Mouse (Mus musculus) lung, embryonic 16.5 days (tissue): ENCODE data around the gene Tmod2. TPM values are rescaled to one million over a fixed set of nuclear protein-coding genes. Genes with fewer than 3 reads are reported as not detected.
"Not testable (repeated sequence)": the region's sequence is repeated elsewhere in the genome, so short reads cannot be mapped to it uniquely, and the experiment has no call there.

Source experiments
- ATAC-seq: fragments of 200-750 bp; cut with Nextera tagmentation; 2 replicates; pipeline ENCODE4 v1.8.0; 2017; ENCODE audit warnings: low read depth, mild to moderate bottlenecking, moderate library complexity
- H3K27ac ChIP-seq: fragments of 300-500 bp; sonication (generic); 2 replicates; pipeline ENCODE4 v1.5.1; 2014; ENCODE audit warnings: mild to moderate bottlenecking, control low read depth, low read length
- H3K27me3 ChIP-seq: fragments of 300-500 bp; sonication (generic); 2 replicates; pipeline ENCODE4 v1.6.1; 2014; ENCODE audit warnings: low read depth, low read length, mixed read lengths; ENCODE audit not compliant: control insufficient read depth, insufficient read depth
- H3K36me3 ChIP-seq: fragments of 300-500 bp; sonication (generic); 2 replicates; pipeline ENCODE4 v1.6.1; 2014; ENCODE audit warnings: low read length; ENCODE audit not compliant: control insufficient read depth, insufficient read depth
- H3K4me1 ChIP-seq: fragments of 300-500 bp; sonication (generic); replicated peaks from 2 replicates; pipeline ENCODE4 v1.6.1; 2014; ENCODE audit warnings: low read length, mixed read lengths; ENCODE audit not compliant: control insufficient read depth, insufficient read depth
- H3K4me2 ChIP-seq: fragments of 300-500 bp; sonication (generic); 2 replicates; pipeline ENCODE4 v1.6.1; 2014; ENCODE audit warnings: low read depth, low read length, control low read depth
- H3K4me3 ChIP-seq: fragments of 300-500 bp; sonication (generic); 2 replicates; pipeline ENCODE4 v1.5.1; 2014; ENCODE audit warnings: mild to moderate bottlenecking, low read length, control low read depth
- H3K9ac ChIP-seq: fragments of 300-500 bp; sonication (generic); 2 replicates; pipeline ENCODE4 v1.6.1; 2014; ENCODE audit warnings: low read length, control low read depth
- H3K9me3 ChIP-seq: fragments of 300-500 bp; sonication (generic); 2 replicates; pipeline ENCODE4 v1.6.1; 2016; ENCODE audit warnings: low read length; ENCODE audit not compliant: control insufficient read depth
- WGBS: fragments of 180-500 bp; shearing (Covaris S2); extraction: QIAGEN DNeasy Blood & Tissue Kit; methylation state at CpG from one replicate; pipeline ENCODE4 v1.1.7; 2014; 5-methylcytosine and 5-hydroxymethylcytosine counted together
- polyA plus RNA-seq: library from polyadenylated mRNA; unstranded; fragments of >200 nt; fragmentation: Nextera tagmentation; extraction: Ambion mirVana; gene quantifications from 2 replicates; pipeline ENCODE4 v1.2.1, GENCODE M21; 2015

Tmod2 gene
- polyA plus RNA-seq, 1 experiment from 2014 or later: 8.7 TPM

- no peak overlapping the region for H3K4me3 ChIP-seq
- H3K36me3 ChIP-seq: no peaks in the 10 kb centered on the region
- H3K9me3 ChIP-seq: no peaks in the 10 kb centered on the region
- peaks cover 12% of the 10 kb centered on the region; the same call in 1 of the 2 replicates for H3K4me1 ChIP-seq
- H3K9ac ChIP-seq: no peak overlapping the region
- H3K27me3 ChIP-seq: no peaks in the 10 kb centered on the region
- WGBS: 62% methylated on average over 8 of the region's 8 CpGs
- H3K27ac ChIP-seq: peak overlapping the region; percentile 52; the same call in 1 of the 2 replicates
- no peak overlapping the region for H3K4me2 ChIP-seq
- ATAC-seq: no peak; the same call in 1 of the 2 replicates
Observed at GRCm38 (mm10) chr9:75630823-75631454, 19.8 kb upstream of the Tmod2 start.

GRCm38 (mm10) chr9:75626308-75626604 is 15.1 kb upstream of the Tmod2 start:
- H3K9me3 ChIP-seq: no peaks in the 10 kb centered on the region
- 0 out of 2 replicates have a peak overlapping the region, but pooled peaks have one; percentile 61 for H3K27ac ChIP-seq
- peaks cover 8% of the 10 kb centered on the region; the same call in 1 of the 2 replicates for H3K4me1 ChIP-seq
- peak overlapping the region; percentile 95 for H3K4me2 ChIP-seq
- H3K27me3 ChIP-seq: peaks cover 4% of the 10 kb centered on the region; the same call in 1 of the 2 replicates
- H3K9ac ChIP-seq: peak overlapping the region; percentile 88
- no peaks in the 10 kb centered on the region for H3K36me3 ChIP-seq
- WGBS: 1% methylated on average over 14 of the region's 14 CpGs
- ATAC-seq: no peak
- peak overlapping the region; percentile 85 for H3K4me3 ChIP-seq

GRCm38 (mm10) chr9:75625556-75626307 is 14.6 kb upstream of the Tmod2 start, which contains the start of gene Lysmd2:
TSS of gene Lysmd2 (plus strand) at chr9:75625741.
- Histone ChIP-seq H3K36me3 (no peaks in the 10 kb centered on the region), H3K27ac (peak within 1 kb of the TSS; percentile 61), H3K9ac (peak within 1 kb of the TSS; percentile 88), H3K9me3 (no peaks in the 10 kb centered on the region), H3K27me3 (peaks cover 4% of the 10 kb centered on the region; the same call in 1 of the 2 replicates), H3K4me3 (peak within 1 kb of the TSS; percentile 85), H3K4me1 (peaks cover 5% of the 10 kb centered on the region; the same call in 1 of the 2 replicates), H3K4me2 (peak within 1 kb of the TSS; percentile 95)
- peak; percentile 96 for ATAC-seq
- WGBS: under 1% methylated on average over 71 of the region's 94 CpGs

GRCm38 (mm10) chr9:75624983-75625555 is 13.9 kb upstream of the Tmod2 start:
- peak overlapping the region; percentile 88 for H3K9ac ChIP-seq
- peaks cover 4% of the 10 kb centered on the region; the same call in 1 of the 2 replicates for H3K27me3 ChIP-seq
- H3K4me3 ChIP-seq: peak overlapping the region; percentile 85
- 15% methylated on average over 18 of the region's 18 CpGs for WGBS
- H3K4me2 ChIP-seq: peak overlapping the region; percentile 95
- peaks cover 4% of the 10 kb centered on the region; the same call in 1 of the 2 replicates for H3K4me1 ChIP-seq
- no peaks in the 10 kb centered on the region for H3K9me3 ChIP-seq
- no peaks in the 10 kb centered on the region for H3K36me3 ChIP-seq
- no peak; the same call in 1 of the 2 replicates for ATAC-seq
- H3K27ac ChIP-seq: peak overlapping the region; percentile 61; the same call in 1 of the 2 replicates

- Histone ChIP-seq H3K27ac (no peak overlapping the region), H3K4me3 (no peak overlapping the region), H3K4me1 (peaks cover 4% of the 10 kb centered on the region; the same call in 1 of the 2 replicates), H3K4me2 (no peak overlapping the region), H3K36me3 (no peaks in the 10 kb centered on the region), H3K9me3 (no peaks in the 10 kb centered on the region), H3K27me3 (peaks cover 4% of the 10 kb centered on the region; the same call in 1 of the 2 replicates), H3K9ac (no peak overlapping the region)
- no peak for ATAC-seq
- 38% methylated on average over 3 of the region's 3 CpGs for WGBS
Observed at GRCm38 (mm10) chr9:75621428-75621827, 10.3 kb upstream of the Tmod2 start.

- H3K9ac ChIP-seq, H3K36me3 ChIP-seq, H3K4me3 ChIP-seq, H3K27ac ChIP-seq, H3K4me1 ChIP-seq, H3K27me3 ChIP-seq, H3K9me3 ChIP-seq, ATAC-seq, H3K4me2 ChIP-seq: not testable (repeated sequence)
- WGBS: 97% methylated on average over 2 of the region's 2 CpGs
Observed at GRCm38 (mm10) chr9:75619761-75620160, 8.6 kb upstream of the Tmod2 start.

GRCm38 (mm10) chr9:75618836-75619400 is 7.8 kb upstream of the Tmod2 start:
- no peak overlapping the region for H3K27ac ChIP-seq
- no peaks in the 10 kb centered on the region; the same call in 1 of the 2 replicates for H3K27me3 ChIP-seq
- H3K9me3 ChIP-seq: no peaks in the 10 kb centered on the region
- no peak overlapping the region for H3K4me3 ChIP-seq
- H3K4me2 ChIP-seq: no peak overlapping the region
- ATAC-seq: no peak
- H3K9ac ChIP-seq: no peak overlapping the region
- no peaks in the 10 kb centered on the region for H3K4me1 ChIP-seq
- 82% methylated on average over 6 of the region's 6 CpGs for WGBS
- no peaks in the 10 kb centered on the region for H3K36me3 ChIP-seq

- H3K9me3 ChIP-seq: no peaks in the 10 kb centered on the region
- H3K36me3 ChIP-seq: no peaks in the 10 kb centered on the region
- H3K4me1 ChIP-seq: no peaks in the 10 kb centered on the region
- no peak for ATAC-seq
- H3K9ac ChIP-seq: no peak overlapping the region
- H3K27ac ChIP-seq: no peak overlapping the region
- no peak overlapping the region for H3K4me2 ChIP-seq
- H3K27me3 ChIP-seq: no peaks in the 10 kb centered on the region
- no peak overlapping the region for H3K4me3 ChIP-seq
- 58% methylated on average over 3 of the region's 3 CpGs for WGBS
Observed at GRCm38 (mm10) chr9:75616560-75616959, 5.4 kb upstream of the Tmod2 start.

GRCm38 (mm10) chr9:75609965-75610364 is 1.2 kb downstream of the Tmod2 start:
- no peak for ATAC-seq

More at GRCm38 (mm10) chr9:75609965-75610364, 1.2 kb downstream of the Tmod2 start:
- peaks cover 6% of the 10 kb centered on the region for H3K4me1 ChIP-seq
- no peaks in the 10 kb centered on the region for H3K36me3 ChIP-seq
- peak overlapping the region; percentile 95 for H3K4me2 ChIP-seq
- H3K9ac ChIP-seq: peak overlapping the region; percentile 52; the same call in 1 of the 2 replicates
- no peak overlapping the region for H3K27ac ChIP-seq
- no peaks in the 10 kb centered on the region for H3K9me3 ChIP-seq
- H3K27me3 ChIP-seq: peaks cover 3% of the 10 kb centered on the region; the same call in 1 of the 2 replicates
- peak overlapping the region; percentile 60 for H3K4me3 ChIP-seq
- 17% methylated on average over 16 of the region's 16 CpGs for WGBS
